In genomic region chr9:57666536-57666935, GRCm38 (mm10) we compare ENCODE assay signal across 34 mouse cellular contexts. TPM values are rescaled to one million over a fixed set of nuclear protein-coding genes. Genes with fewer than 3 reads are reported as not detected.
DNase-seq lines count a peak whose midpoint lies in the region; ATAC-seq and TF ChIP-seq lines count a peak whose summit lies in the region.
"Had no signal": no experiment of that assay in that cellular context is flagged by ENCODE, and none has a peak within 500 bp of the region (broad histone marks: within the 10 kb centered on the region; RNA-seq: fewer than 3 reads in every experiment).

No protein-coding gene starts in this region.

- H3K9ac ChIP-seq in lung, postnatal 0 days (replicated peaks; ENCODE audit: low read depth): no peak overlapping the region
- H3K9ac ChIP-seq in intestine, embryonic 16.5 days (ENCODE audit: low read depth, low read length): no peak overlapping the region
- H3K9ac ChIP-seq in stomach, postnatal 0 days (ENCODE audit: low read length): no peak overlapping the region
- H3K9ac ChIP-seq: heart, embryonic 15.5 days; hindbrain, embryonic 12.5 days; kidney, embryonic 15.5 days; limb, embryonic 15.5 days; liver, embryonic 13.5 days; midbrain, embryonic 13.5 days; stomach, embryonic 15.5 days had no signal

- H3K4me1 ChIP-seq in lung, postnatal 0 days (ENCODE audit: insufficient read depth, low read depth, low read length): no peaks in the 10 kb centered on the region
- H3K4me1 ChIP-seq in intestine, embryonic 16.5 days (ENCODE audit: control insufficient read depth, insufficient read depth, low read length): peaks cover 10% of the 10 kb centered on the region
- no peaks in the 10 kb centered on the region for H3K4me1 ChIP-seq in stomach, postnatal 0 days (replicated peaks; ENCODE audit: control insufficient read depth, insufficient read depth)
- H3K4me1 ChIP-seq: heart, embryonic 15.5 days; hindbrain, embryonic 12.5 days; kidney, embryonic 15.5 days; limb, embryonic 15.5 days; midbrain, embryonic 13.5 days; stomach, embryonic 15.5 days had no signal

- no peak overlapping the region for H3K4me3 ChIP-seq in lung, postnatal 0 days (ENCODE audit: low read depth, low read length)
- no peak overlapping the region for H3K4me3 ChIP-seq in intestine, embryonic 16.5 days (ENCODE audit: low read length)
- no peak overlapping the region for H3K4me3 ChIP-seq in stomach, postnatal 0 days (ENCODE audit: low read depth, low read length)
- H3K4me3 ChIP-seq: erythroblast, embryonic 14.5 days; heart, embryonic 10.5 days; heart, embryonic 15.5 days; hindbrain, embryonic 12.5 days; kidney, embryonic 15.5 days; limb, embryonic 15.5 days; liver, embryonic 13.5 days; midbrain, embryonic 13.5 days; stomach, embryonic 15.5 days had no signal

- TF ChIP-seq CTCF in lung, postnatal 0 days (IDR thresholded peaks at IDR 0.05): no peak
- TF ChIP-seq CTCF in stomach, postnatal 0 days (IDR thresholded peaks at IDR 0.05; ENCODE audit: low read depth): no peak

- H3K4me2 ChIP-seq in lung, postnatal 0 days (replicated peaks; ENCODE audit: low read depth, low read length): no peak overlapping the region
- H3K4me2 ChIP-seq in intestine, embryonic 16.5 days (ENCODE audit: low read depth, low read length): no peak overlapping the region
- no peak overlapping the region for H3K4me2 ChIP-seq in stomach, postnatal 0 days (replicated peaks; ENCODE audit: low read depth)
- H3K4me2 ChIP-seq: heart, embryonic 15.5 days; hindbrain, embryonic 12.5 days; kidney, embryonic 15.5 days; limb, embryonic 15.5 days; liver, embryonic 13.5 days; midbrain, embryonic 13.5 days; stomach, embryonic 15.5 days had no signal

- no peak for TF ChIP-seq EP300 in lung, postnatal 0 days (IDR thresholded peaks at IDR 0.05)
- TF ChIP-seq EP300 in stomach, postnatal 0 days (optimal IDR thresholded peaks at IDR 0.05): no peak

- H3K27me3 ChIP-seq in lung, postnatal 0 days (replicated peaks; ENCODE audit: insufficient read depth, low read length): no peaks in the 10 kb centered on the region
- H3K27me3 ChIP-seq in intestine, embryonic 16.5 days (replicated peaks; ENCODE audit: control insufficient read depth, insufficient read depth, low read length): no peaks in the 10 kb centered on the region
- no peaks in the 10 kb centered on the region for H3K27me3 ChIP-seq in stomach, postnatal 0 days (ENCODE audit: control insufficient read depth, insufficient read depth, low read length)
- H3K27me3 ChIP-seq: heart, embryonic 15.5 days; hindbrain, embryonic 12.5 days; kidney, embryonic 15.5 days; liver, embryonic 13.5 days; midbrain, embryonic 13.5 days; stomach, embryonic 15.5 days had no signal

- WGBS in lung, postnatal 0 days: 56% methylated on average over 8 of the region's 8 CpGs
- 75% methylated on average over 8 of the region's 8 CpGs for WGBS in intestine, embryonic 16.5 days
- WGBS in stomach, postnatal 0 days: 71% methylated on average over 8 of the region's 8 CpGs

- peak; percentile 64 for ATAC-seq in lung, postnatal 0 days
- ATAC-seq in intestine, embryonic 16.5 days: peak; percentile 19; the same call in 1 of the 2 replicates
- peak; percentile 36; the same call in 1 of the 2 replicates for ATAC-seq in stomach, postnatal 0 days (ENCODE audit: low FRiP score, low TSS enrichment)
- ATAC-seq: forebrain, embryonic 16.5 days; hindbrain, postnatal 0 days; midbrain, embryonic 13.5 days had no signal

- peak; percentile 29 for DNase-seq in lung, postnatal 0 days (ENCODE audit: low spot score)
- DNase-seq in lung, postnatal 4 days: no peak
- no peak for DNase-seq in stomach, postnatal 0 days (ENCODE audit: low spot score)
- peak; percentile 43 for DNase-seq in thymus, postnatal 25 days
- no peak for DNase-seq in kidney, adult 9 months
- no peak for DNase-seq in embryo, embryonic 11 days
- DNase-seq: adrenal gland, postnatal 25 days; B cell, adult 2 months; cerebellum, adult 18-20 months; cerebellum, postnatal 10 days; heart, postnatal 36 days; kidney, adult 11 months; kidney, postnatal 25 days; layer of hippocampus, postnatal 36 days; left cerebral cortex, postnatal 4 days; liver, embryonic 13.5 days; lung, adult 2 months; retina, postnatal 1 day; right cerebral cortex, postnatal 14 days had no signal

- no peaks in the 10 kb centered on the region for H3K9me3 ChIP-seq in lung, postnatal 0 days (ENCODE audit: low read length)
- no peaks in the 10 kb centered on the region for H3K9me3 ChIP-seq in intestine, embryonic 16.5 days (ENCODE audit: control insufficient read depth, low read length)
- H3K9me3 ChIP-seq in stomach, postnatal 0 days (ENCODE audit: control insufficient read depth, low read length): no peaks in the 10 kb centered on the region
- H3K9me3 ChIP-seq: heart, embryonic 10.5 days; heart, embryonic 15.5 days; hindbrain, embryonic 12.5 days; kidney, embryonic 15.5 days; limb, embryonic 15.5 days; liver, embryonic 13.5 days; midbrain, embryonic 13.5 days; stomach, embryonic 15.5 days had no signal

- H3K36me3 ChIP-seq in lung, postnatal 0 days (ENCODE audit: insufficient read depth, low read length): no peaks in the 10 kb centered on the region
- no peaks in the 10 kb centered on the region for H3K36me3 ChIP-seq in intestine, embryonic 16.5 days (ENCODE audit: control insufficient read depth, insufficient read depth, low read length)
- no peaks in the 10 kb centered on the region for H3K36me3 ChIP-seq in stomach, postnatal 0 days (ENCODE audit: control insufficient read depth, insufficient read depth, low read length)
- H3K36me3 ChIP-seq: heart, embryonic 10.5 days; heart, embryonic 15.5 days; hindbrain, embryonic 12.5 days; kidney, embryonic 15.5 days; limb, embryonic 15.5 days; liver, embryonic 13.5 days; midbrain, embryonic 13.5 days; stomach, embryonic 15.5 days had no signal

- H3K27ac ChIP-seq in lung, postnatal 0 days (ENCODE audit: low read length): peak overlapping the region; percentile 58; the same call in 1 of the 2 replicates
- H3K27ac ChIP-seq in intestine, embryonic 16.5 days (ENCODE audit: low read length): no peak overlapping the region
- H3K27ac ChIP-seq in stomach, postnatal 0 days (replicated peaks): no peak overlapping the region
- H3K27ac ChIP-seq: heart, embryonic 10.5 days; heart, embryonic 15.5 days; hindbrain, embryonic 12.5 days; hindbrain, postnatal 0 days; kidney, embryonic 15.5 days; limb, embryonic 15.5 days; liver, embryonic 13.5 days; midbrain, embryonic 13.5 days; stomach, embryonic 15.5 days had no signal

RNA-seq across cellular contexts. Expression of gene Csk, which starts 13.1 kb away (rescaled TPM):
- polyA plus RNA-seq in lung, postnatal 0 days (2015; fragmentation: Nextera tagmentation; extraction: Ambion mirVana): 25.6 and 27.3 TPM in 2 replicates
- polyA plus RNA-seq in intestine, embryonic 16.5 days (2015; fragmentation: Nextera tagmentation; extraction: Ambion mirVana): 35.9 and 36.6 TPM in 2 replicates
- polyA plus RNA-seq in stomach, postnatal 0 days (2015; fragmentation: Nextera tagmentation; extraction: Ambion mirVana): 20.7 and 23.9 TPM in 2 replicates

RNA-seq across cellular contexts. Expression of gene Cyp1a2, which starts 17.0 kb away (rescaled TPM):
- polyA plus RNA-seq in lung, postnatal 0 days (2015; fragmentation: Nextera tagmentation; extraction: Ambion mirVana): 0.07 TPM in 1 of 2 replicates, not detected in the other
- polyA plus RNA-seq in intestine, embryonic 16.5 days (2015; fragmentation: Nextera tagmentation; extraction: Ambion mirVana): not detected in 2 replicates
- polyA plus RNA-seq in stomach, postnatal 0 days (2015; fragmentation: Nextera tagmentation; extraction: Ambion mirVana): not detected in 2 replicates
- polyA plus RNA-seq: embryonic facial prominence, embryonic 14.5 days; erythroblast, embryonic 14.5 days; forebrain, embryonic 11.5 days; forebrain, embryonic 16.5 days; heart, embryonic 10.5 days; heart, embryonic 15.5 days; hindbrain, embryonic 12.5 days; hindbrain, postnatal 0 days; kidney, embryonic 15.5 days; limb, embryonic 15.5 days; midbrain, embryonic 13.5 days; neural tube, embryonic 14.5 days; stomach, embryonic 15.5 days had no signal

RNA-seq across cellular contexts. Expression of gene Cyp1a1, which starts 21.2 kb away (rescaled TPM):
- polyA plus RNA-seq in lung, postnatal 0 days (2015; fragmentation: Nextera tagmentation; extraction: Ambion mirVana): 9.0 and 13.0 TPM in 2 replicates
- not detected in 2 replicates for polyA plus RNA-seq in intestine, embryonic 16.5 days (2015; fragmentation: Nextera tagmentation; extraction: Ambion mirVana)
- 0.07 and 0.11 TPM in 2 replicates for polyA plus RNA-seq in stomach, postnatal 0 days (2015; fragmentation: Nextera tagmentation; extraction: Ambion mirVana)
- polyA plus RNA-seq: erythroblast, embryonic 14.5 days; forebrain, embryonic 11.5 days; heart, embryonic 10.5 days; heart, embryonic 15.5 days; hindbrain, embryonic 12.5 days; midbrain, embryonic 13.5 days; stomach, embryonic 15.5 days had no signal

RNA-seq across cellular contexts. Expression of gene Edc3, which starts 41.8 kb away (rescaled TPM):
- 23.3 and 25.3 TPM in 2 replicates for polyA plus RNA-seq in lung, postnatal 0 days (2015; fragmentation: Nextera tagmentation; extraction: Ambion mirVana)
- 27.6 and 28.4 TPM in 2 replicates for polyA plus RNA-seq in intestine, embryonic 16.5 days (2015; fragmentation: Nextera tagmentation; extraction: Ambion mirVana)
- polyA plus RNA-seq in stomach, postnatal 0 days (2015; fragmentation: Nextera tagmentation; extraction: Ambion mirVana): 13.6 and 15.2 TPM in 2 replicates

RNA-seq across cellular contexts. Expression of gene Lman1l, which starts 46.0 kb away (rescaled TPM):
- polyA plus RNA-seq in lung, postnatal 0 days (2015; fragmentation: Nextera tagmentation; extraction: Ambion mirVana): not detected in 2 replicates
- polyA plus RNA-seq in intestine, embryonic 16.5 days (2015; fragmentation: Nextera tagmentation; extraction: Ambion mirVana): not detected in 2 replicates
- not detected in 2 replicates for polyA plus RNA-seq in stomach, postnatal 0 days (2015; fragmentation: Nextera tagmentation; extraction: Ambion mirVana)
- polyA plus RNA-seq: embryonic facial prominence, embryonic 14.5 days; erythroblast, embryonic 14.5 days; forebrain, embryonic 11.5 days; forebrain, embryonic 16.5 days; gonadal fat pad, adult 2 months; heart, embryonic 10.5 days; heart, embryonic 15.5 days; hindbrain, embryonic 12.5 days; hindbrain, postnatal 0 days; kidney, embryonic 15.5 days; limb, embryonic 15.5 days; midbrain, embryonic 13.5 days; neural tube, embryonic 14.5 days; stomach, embryonic 15.5 days had no signal

Comparison
In these comparisons a context has a peak if more than half of its experiments do, and no peak if none do; other contexts are left out.
1. DNase-seq: peak in lung, postnatal 0 days (single experiment) and thymus, postnatal 25 days (single experiment); none in lung, postnatal 4 days (0 of 2), stomach, postnatal 0 days (single experiment), kidney, adult 9 months (single experiment) and embryo, embryonic 11 days (single experiment).
2. Peak in every context shown above with its lines, with median percentiles within 50 percentile points of each other: ATAC-seq.